Mouse (Mus musculus): ENCODE measurements around the gene Antxr1.

The Antxr1 gene

DNA sequence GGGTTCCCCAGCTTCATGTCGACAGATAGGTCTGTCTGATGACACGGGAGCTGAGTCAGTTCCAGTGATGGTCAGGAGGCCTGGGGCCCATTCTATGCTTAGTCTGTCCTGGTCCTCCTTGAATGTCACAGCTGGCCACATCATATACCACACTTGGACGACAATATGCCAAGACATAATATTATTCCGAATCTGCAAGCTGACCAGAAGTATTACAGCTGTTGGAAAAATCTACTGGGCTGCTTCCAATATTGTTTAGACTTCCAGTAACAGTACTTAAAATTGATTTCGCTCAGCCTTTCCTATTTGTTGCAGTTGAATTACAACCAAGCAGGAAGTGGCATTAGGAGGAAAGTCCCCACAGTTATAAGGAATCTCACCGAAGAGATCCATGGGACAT is 48.4 kb downstream of the Antxr1 start:
- no peak for DNase-seq

DNA sequence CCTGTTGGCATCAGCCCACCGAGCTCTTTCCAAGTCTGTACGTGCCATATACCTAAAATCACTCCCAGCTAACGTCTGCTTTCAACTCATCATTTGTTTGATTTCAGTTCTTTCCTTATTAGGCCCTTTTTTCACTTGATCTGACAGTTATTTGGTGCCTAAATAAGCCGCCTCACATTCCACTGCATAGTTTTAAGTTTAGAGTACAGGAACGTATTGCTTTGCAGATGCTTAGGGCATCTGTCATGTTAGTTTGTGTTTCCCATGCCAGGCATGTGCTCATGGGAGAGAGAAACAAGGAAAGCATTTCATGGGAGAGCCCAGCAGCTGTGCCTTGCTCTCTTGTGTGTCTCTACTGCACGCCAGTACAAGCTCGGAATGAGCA is 50.3 kb downstream of the Antxr1 start:
- DNase-seq, result no peak

DNA sequence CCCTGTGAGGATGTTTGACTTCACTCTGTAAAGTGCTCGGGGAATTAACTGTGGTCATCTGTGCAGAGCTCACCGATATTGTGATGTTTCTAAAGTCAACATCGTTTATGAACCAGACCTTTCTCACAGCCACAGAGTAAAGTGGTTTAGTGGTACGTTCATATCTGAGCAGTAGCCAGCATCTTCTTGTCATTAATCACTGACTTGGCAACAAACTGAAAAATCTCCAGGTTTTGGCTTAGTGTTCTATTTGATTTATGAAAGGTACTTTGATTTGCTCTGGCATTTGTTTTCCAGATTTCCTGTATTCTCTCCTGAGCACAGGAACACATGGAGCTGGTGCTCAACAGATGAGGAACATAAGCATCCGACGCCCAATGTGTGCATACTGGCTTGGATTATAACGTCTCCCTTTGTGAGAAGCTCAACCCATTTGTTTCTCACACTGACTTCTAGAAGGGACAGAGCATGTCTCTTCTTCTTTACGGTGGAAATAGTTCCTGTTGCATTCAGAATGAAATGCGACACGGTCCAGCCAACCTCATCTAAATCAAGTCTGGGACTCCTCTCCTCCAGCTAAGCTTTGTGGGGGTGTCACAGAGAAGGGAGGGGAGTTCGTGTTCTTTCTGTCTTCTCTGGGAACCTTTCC is 50.8 kb downstream of the Antxr1 start:
- DNase-seq, result no peak

DNA sequence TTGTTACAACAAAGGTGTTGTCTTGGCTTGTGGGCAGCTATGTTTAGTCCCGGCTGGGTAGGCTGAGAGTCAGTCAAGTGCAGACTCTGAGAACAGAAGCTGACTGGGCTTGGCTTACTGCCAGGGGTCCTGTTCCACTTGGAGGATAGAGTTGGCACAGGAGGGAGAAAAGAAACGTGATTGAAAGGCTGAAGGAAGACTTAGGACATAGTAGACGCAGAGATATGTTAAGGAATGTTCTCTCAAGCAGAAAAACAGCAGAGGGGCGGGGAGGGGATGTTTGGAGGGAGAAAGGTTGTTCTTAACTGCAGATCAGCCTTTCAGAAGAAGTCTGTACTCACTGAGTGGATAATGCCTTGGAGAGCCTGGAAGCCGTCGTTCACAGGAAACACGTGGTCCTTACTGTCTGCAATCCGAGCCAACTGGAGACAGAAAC is 53.3 kb downstream of the Antxr1 start:
- no peak for DNase-seq

DNA sequence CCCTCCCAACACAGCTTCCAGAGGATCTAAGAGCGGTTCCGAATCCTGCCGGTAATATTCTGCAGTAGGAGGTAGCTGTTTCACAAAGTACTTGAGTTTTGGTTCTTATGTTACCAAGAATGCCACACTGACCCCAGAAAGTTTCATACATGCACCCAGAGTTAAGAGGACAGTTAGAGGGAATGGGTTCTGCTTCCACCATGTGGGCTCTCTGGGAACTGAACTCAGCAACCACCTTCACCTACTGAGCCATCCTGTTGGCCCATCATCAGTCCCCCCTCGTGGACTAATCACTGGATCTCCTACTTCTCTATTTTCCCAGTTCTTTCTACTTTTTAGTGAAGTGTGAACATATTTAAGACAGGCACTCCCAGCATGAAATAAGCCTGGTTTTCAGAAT is 53.9 kb downstream of the Antxr1 start:
- no peak for DNase-seq

DNA sequence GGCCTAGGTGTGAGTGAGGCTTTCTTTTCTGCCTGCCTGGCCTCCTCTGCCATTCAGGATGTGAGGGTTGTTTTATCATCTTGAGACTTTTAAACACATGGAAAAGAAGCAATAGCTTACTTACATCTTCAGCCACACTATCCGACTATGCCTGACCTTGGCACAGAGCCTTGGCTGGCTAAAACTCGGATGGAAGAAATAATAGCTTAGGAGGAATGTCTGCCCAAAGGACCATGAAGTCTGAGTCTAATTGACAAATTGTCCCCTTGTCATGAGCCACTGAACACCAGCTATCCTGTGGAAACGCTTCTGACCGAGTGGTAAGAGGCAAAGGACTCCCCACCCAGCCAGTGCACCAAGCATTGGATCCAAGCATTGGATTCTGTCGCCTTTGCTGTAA is 57.5 kb downstream of the Antxr1 start:
- no peak for DNase-seq

DNA sequence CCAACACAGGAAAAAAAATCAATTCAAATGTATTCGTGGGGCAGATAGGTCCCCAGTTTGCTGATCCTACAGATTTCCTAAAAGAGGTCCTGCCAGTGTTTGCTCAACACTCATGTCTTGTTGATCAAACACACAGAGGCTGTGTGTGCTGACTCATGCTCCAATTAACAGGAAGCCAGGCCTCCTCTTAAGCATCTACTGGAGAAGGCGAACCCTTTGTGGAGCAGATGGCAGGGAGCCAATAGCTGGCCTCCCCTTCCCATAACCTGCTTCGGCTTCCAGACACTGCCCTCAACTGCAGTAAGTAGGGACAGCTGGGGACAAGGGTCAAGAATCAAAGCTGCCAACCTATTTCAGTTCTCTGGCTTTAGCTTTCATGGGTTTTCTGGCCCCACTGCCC is 58.1 kb downstream of the Antxr1 start:
- DNase-seq, result no peak

DNA sequence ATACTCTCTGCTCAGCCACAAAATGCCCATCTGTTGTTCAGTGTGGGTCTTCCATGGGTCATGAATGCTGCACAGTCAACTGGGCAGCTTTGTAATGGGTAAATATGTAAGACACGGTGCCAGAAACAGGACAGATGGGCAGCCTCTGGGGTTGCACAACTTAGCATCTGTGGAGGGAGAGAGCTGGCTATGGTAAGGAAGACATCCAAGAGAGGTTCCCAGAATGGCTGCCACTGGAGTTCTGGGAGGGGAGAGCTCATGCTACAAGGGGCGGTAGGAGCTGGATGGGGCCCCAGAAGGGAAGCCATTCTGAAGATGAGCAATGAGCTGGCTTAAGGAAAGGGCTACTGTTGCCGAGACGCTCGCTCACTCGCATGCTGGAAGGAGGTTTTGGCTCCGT is 58.7 kb downstream of the Antxr1 start:
- DNase-seq, result no peak

DNA sequence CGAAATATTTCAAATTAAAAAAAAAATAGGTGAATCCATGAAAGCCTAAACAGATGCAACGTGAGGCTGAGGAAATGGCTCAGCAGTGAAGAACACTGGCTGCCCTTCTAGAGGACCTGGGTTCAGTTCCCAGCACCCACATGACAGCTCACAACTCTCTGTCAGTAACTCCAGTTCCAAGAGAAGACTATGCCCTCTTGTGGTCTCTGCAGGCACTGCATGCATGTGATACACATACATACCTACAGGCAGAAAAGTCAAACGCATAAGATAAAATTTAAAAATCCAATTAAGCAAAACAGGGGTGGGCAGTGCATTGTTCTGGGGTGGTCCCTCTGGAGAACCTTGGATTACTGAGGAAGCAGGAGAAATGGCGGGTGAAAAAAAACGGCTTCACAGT is 60.8 kb downstream of the Antxr1 start:
- no peak for DNase-seq

DNA sequence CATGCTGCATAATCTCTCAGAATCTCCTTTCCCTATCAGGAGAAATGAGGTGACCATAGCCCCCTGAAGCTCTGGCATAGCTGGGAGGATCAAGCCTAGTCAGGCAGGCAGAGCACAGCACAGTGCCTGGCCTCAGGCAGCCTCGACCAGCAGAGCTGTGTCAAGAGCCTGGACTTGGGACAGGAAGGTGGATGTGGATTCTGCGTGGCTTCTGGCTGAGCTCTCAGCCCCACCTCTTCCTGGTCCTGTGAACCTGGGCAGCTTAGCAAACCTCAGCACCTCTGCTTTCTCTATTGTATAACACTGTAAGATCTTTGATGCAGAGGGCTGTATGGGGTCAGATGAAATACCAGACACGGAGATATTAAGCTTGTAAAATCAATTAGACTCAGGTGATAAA is 61.8 kb downstream of the Antxr1 start:
- DNase-seq, result no peak

DNA sequence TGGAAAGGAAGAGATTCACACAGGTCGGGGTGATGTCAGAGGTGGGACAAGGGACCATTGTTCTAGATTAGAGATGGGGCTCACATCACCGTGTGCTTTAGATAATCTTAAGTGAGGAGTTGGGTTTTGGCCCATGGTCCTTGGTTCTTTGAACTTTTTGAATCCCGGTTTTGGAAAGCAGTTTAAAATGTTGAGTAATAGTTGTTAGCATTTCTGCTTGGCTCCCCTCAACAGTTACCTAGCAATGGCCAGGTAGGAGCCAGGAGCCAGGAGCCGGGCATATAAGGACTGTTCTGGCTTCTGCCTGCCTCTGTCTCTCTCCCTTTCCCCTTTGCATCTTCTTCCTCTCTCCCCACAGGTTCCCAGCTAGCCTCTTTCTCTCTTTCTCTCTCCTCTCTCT is 62.5 kb downstream of the Antxr1 start:
- no peak for DNase-seq

DNA sequence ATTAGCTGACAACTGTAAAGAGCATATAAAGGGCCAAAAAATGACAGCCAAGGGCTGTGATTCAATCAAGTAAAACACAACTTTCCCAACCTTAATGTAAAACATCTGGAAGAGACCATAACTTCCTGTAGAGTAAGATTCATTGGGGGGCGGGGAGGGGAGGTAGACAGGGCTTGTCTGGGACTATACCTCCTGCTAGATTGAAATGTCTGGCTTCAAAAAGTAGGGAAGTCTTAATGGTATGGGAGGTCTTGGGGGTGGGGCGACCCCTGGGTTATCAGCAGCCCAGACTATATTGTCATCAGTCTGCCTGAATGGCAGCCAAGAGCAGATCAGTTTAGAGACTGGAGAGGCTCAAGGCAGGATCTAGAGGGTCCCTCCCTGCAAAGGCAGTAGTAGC is 63.4 kb downstream of the Antxr1 start:
- DNase-seq, result no peak

DNA sequence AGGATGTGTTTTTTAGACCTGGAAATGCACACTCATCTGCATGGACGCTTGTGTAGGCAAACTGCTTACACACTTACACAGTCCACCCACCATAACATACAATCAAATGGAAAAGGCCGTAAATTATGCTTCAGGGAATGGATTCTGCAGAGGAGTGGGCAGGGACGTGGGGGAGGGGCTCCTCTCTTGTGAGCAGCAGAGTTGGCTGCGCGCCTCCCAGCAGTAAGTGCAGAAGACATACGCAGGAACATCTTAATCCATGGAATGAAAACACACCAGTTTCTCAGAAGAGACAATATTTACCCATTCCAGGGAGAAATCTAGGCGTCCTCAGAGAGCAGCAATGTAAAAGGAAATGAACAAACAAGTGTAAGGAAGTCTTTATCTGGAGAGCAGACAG is 65.2 kb downstream of the Antxr1 start:
- no peak for DNase-seq

DNA sequence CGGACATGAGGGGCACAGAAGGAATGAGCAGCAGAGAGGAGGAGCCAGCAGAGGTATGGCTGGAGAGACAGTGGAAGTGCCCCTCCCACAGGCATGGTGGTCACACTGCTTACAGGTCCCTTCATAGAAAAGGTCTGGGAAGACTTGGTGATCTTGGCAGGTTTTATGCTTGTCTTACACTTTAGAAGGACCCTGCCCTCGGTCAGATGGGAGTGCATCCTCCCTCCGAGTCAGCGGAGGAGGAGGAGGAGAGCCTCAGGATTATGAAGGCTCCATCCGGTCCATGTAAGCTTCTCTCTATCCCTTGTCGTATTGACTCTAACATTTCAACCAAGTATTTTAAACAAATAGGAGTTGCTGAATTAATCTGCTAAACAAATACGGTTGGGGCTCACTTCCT is 65.7 kb downstream of the Antxr1 start:
- DNase-seq, result no peak

DNA sequence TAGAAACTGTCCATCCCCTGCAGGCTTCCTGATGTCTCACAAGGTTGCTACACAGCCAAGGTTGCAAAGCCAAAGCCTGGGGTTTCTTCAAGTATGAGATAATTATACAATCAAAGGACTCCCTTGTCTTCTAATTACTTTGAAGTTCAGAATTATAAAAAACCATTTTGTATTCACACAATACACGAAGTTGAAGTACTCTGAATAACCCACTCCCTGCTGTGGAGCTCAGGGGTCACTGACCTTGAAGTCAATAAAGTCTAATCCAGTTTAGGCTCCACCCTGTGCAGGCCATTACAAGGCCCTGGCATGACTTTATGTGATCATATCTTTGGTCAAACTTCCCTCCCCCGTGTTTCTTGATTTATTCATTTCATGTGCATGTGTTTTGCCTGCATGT is 73.0 kb downstream of the Antxr1 start:
- DNase-seq, result no peak

DNA sequence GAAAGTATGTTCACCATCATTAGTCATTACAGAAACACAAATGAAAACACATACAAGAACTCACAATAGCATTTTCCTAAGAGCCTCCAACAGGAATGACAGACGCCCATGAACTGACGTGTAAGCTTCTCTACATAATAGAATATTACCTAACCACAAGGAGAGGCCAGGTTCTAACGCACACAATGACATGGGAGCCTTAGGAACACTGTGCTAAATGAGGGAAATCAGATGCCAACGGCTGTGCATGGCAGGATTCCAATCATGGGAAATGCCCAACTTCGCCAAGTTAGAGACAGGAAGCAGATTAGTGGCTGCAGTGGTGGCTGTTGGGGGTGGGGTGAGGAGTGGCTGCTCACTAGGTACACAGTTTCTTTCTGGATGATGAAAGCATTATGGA is 76.6 kb downstream of the Antxr1 start:
- no peak for DNase-seq

DNA sequence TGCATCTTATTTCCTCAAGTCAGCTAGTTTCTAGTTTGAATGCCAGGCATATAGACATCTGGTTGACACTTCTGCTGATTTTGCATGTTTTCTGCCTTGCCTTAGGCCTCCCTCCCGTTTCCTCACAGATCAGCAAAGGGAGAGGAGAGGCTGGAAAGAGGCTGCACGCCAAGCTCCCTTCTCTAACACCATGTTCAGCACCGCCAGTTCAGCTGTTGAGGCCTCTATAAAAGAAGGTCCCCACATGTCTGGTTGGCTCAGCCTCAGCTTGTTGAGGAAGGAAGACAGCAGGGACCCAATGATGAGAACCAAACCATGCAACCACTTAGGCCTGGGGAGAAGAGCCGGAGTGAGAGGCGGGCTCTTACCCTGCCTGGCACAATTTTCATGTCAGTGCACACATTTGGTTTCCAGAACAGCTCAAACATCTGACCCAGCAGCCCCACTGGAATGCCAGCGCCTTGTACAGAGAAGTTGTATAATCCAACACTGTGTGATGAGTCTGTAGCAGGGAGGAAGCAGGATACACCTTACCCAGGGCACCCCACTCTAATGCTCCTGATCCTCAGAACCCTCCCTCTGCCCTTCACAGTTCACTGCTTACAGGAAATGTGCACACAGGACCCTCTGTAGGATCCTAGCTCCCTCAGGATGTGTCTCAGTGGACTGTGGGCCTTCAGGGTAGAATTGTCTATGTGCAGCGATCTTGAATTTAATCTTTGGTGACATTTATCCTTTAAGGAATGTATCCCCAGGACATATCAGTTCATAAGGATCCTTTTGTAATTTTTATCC is 77.4 kb downstream of the Antxr1 start:
- DNase-seq, result no peak

DNA sequence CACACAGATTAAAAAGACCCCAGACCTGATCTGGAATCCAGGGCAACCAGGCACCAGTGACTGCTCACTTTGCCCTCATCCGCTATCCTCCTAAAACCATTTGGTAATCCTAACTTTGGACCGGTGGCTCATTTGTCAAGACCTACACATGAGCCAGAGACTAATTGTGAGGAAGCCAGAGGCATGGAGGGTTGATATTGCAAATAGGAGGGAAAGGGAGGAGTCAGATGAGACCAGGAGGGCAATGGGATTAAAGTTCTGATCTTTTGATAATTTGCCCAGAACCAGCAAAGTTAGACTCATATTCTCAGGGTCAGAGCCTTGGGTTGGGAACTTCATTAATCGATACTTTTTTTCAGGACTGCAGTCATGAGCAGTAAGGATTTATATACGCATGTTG is 78.2 kb downstream of the Antxr1 start:
- DNase-seq, result no peak

DNA sequence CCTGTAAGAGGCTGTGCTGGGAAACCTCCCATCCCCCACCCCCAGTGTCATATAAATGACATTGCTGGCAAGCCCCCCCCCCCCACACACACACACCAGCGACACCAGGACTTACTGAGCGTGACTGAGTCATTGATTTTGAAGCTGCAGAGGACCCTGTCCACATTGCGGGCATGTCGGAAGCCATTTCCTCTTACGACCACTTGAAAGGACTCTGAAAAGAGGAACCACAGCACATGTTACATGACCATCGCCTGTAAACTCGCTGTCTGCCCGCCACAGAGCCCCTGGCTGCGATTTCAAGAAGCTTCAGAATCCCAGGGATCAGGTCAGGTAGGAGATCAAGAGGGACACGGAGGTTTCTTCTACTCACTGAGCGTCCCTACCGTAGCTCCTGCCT is 80.0 kb downstream of the Antxr1 start:
- DNase-seq, result no peak

DNA sequence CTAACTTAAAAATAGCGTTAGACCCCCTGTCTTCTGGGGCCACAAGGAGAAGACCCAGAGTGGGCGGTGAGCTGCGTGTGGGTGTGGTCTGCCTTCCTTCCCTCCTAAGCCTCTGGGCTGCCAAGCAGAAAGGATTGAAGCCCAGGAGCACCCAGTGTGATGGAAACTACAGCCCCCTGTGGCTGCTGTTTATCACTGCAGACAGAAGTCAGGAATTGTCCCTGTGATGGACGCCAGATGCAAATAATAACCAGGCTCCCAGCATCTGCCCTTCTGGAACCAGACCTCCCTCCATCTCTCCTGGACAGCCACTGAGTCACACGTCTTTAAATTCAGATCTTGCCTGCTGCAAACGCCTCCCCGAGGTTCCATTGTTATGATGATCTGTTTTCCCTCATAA is 80.9 kb downstream of the Antxr1 start:
- no peak for DNase-seq

DNA sequence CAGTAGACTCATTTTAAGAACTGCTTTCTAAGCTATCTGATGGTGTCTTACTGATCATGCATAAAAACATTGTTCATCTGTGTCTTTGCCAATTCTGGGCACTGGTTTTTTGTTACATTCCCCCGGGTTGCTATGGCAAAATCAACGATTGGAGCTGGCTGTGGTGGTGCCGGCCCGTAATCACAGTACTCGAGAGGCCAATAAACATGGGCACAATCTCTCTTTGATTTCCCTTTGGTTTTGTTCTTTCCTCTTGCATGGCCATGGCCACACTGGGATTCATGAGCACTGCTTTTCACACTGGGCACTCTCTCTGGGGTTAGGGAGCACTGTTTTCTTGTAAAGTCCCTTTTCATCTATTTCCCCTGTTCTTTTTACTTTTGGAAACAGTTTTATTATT is 83.9 kb downstream of the Antxr1 start:
- DNase-seq, result no peak

DNA sequence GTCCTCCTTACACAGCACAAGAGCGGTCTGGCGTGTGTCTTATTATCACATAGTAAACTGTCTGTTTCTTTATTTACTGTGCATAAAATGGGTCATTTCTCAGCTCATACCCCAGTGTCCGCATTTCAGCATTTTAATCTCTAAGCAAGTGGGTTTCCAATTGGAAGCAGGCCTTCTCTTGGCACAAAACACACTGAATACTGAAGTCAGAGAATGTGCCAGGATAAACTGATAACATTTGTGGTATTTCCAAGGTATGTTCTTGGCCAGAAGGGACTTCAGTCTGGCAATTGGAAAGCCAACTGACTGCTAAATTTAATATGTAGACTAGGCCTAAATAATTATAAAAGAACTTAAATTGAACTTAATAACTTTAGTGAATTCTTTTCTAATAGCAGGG is 84.9 kb downstream of the Antxr1 start:
- DNase-seq, result no peak

DNA sequence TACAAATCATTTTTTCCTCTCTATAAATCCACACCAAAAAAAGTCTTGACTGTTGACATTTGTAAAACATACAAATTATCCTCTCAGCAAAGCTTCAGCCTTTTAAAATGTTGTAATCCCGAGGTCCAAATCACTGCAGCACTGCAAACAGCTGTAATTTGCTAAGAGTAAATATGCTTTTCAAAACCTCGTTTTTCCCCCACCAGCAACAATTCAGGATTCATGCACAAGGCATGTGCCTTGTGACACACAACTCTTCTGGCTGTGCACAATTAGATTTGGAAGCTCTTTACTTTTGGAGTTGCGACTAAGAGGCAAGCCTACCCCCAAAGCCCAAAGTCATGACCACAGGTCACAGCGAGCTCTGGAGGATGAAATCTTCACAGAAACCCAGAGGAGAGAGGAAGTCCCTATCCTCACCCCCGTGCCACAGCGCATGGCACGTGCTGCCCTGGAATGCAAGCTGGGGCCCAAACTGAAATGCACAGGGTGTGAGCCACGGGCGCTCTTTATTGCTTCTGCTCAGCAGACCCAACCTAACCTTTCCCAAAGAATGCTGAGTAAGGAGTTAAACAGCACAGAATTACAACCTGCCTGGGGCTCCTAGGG is 87.3 kb downstream of the Antxr1 start:
- no peak for DNase-seq
